Mouse (Mus musculus) brain, embryonic 14.5 days (tissue): ENCODE results near the gene Optn. TPM values are rescaled to one million over a fixed set of nuclear protein-coding genes. Genes with fewer than 3 reads are reported as not detected.

ENCODE experiments used
- DNase-seq: peaks from one replicate; pipeline ENCODE4 v3.0.0-alpha.2; 2011; ENCODE audit warnings: low read depth
- CTCF ChIP-seq: fragments of 200-500 bp; IDR thresholded peaks from 2 replicates; pipeline ENCODE4 v1.5.1; 2012; ENCODE audit warnings: inconsistent platforms, mild to moderate bottlenecking, moderate library complexity, borderline replicate concordance; ENCODE audit not compliant: insufficient read depth, insufficient read length; ENCODE audit errors: extremely low read depth
- POLR2A ChIP-seq: fragments of 200-500 bp; IDR thresholded peaks from 2 replicates; pipeline ENCODE4 v1.6.1; 2012; ENCODE audit warnings: mild to moderate bottlenecking, inconsistent platforms, borderline replicate concordance; ENCODE audit not compliant: poor library complexity, insufficient read depth, insufficient read length, severe bottlenecking; ENCODE audit errors: extremely low read depth
- polyA plus RNA-seq: library from polyadenylated mRNA; depleted of rRNA; stranded (reverse); fragments of >200 nt; gene quantifications from 2 replicates; pipeline ENCODE4 v1.2.3, GENCODE M21; 2012

Gene Optn
- polyA plus RNA-seq, 1 experiment: 5.7 TPM

DNA sequence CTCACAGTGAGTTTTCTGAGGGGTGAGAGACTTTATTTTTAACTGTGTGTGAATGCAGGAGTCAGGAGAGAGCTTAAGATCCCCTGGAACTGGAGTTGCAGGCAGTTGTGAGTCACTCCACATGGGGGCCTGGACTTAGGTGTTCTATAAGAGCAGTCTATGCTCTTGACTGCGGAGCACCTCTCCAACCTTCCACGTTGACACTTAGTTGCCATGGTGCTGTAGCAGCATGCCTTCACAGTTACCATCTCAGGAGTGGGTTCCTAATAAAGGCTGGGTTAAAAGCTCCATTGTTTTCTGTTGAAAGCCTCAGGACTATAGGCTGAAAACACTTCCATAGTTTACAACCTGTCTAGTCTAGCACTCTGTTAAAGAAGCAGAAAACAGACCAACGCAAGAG, 26.5 kb downstream of the Optn start:
- no peak for DNase-seq
- TF ChIP-seq CTCF: no peak

DNA sequence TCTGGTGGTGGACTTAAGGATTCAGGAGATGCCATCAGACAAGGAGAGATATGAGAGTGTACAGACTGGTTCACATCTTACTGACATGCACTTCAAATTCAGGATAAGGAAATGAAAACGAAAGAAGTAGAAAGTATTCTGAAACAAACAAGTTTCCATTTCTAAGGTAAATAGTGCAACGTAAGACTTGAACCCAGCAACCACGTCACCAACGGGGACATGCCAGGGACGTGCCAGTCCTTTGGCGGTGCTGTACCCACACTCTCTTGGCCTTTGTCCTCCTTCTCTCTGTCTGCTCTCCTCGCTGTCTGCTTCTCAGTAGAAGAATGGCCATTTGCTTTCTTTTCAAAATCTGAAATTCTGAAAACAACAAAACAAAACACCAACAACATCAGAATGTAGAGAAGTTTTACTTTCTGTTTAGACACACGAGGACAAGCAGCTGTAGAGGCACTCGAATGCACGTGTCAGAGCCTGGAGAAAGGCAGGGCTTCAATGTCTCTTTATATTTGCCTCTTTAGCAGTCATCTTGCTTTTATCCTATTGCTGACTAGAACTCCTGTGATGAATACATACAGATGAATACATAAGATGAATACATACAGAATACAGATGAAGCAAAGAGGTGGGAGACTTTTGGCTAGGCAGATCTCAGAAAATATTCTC, 27.3 kb downstream of the Optn start:
- DNase-seq: no peak

DNA sequence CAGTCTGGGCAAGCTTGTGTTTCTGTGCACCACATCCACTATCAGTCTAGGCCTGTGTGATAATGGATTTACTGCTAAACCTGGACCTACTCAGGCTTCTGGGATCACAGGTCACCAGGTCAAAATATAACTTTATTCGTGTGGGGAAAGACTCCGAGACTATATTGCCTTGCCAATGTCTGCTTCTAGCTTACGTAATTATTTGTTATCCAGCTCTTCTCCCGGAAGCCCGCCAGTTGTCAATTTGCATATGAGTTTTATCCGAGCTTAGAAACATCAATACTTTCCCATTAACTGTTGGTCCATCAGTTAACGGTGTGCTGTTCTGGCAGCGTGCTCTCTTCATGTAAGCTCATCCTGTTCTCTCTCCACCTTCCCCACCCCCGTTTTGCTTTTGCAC, 28.6 kb downstream of the Optn start:
- no peak for DNase-seq

More for the DNA sequence above, 27.3 kb downstream of the Optn start:
- no peak for TF ChIP-seq POLR2A
- TF ChIP-seq CTCF: no peak

DNA sequence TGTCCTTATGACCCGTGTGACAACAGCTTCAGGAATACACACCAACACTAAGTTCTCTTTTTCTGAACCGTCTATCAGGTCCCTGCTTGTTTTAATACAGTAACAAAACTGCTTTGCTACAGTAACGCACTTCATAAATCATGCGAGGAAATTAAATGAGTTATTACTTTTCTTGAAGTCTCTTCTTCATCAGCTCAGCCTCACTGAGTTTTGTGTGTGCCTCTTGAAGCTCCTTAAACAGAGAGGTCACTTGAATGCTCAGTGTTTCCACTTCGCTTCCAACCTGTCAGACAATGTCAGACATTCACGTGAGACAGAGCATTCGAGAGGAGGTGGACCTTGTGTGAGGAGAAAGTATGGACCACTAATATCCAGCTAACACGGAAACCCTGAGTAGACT, 29.1 kb downstream of the Optn start:
- DNase-seq: no peak
- TF ChIP-seq CTCF: no peak
- TF ChIP-seq POLR2A: no peak

More for the DNA sequence above, 28.6 kb downstream of the Optn start:
- no peak for TF ChIP-seq CTCF
- TF ChIP-seq POLR2A: no peak

DNA sequence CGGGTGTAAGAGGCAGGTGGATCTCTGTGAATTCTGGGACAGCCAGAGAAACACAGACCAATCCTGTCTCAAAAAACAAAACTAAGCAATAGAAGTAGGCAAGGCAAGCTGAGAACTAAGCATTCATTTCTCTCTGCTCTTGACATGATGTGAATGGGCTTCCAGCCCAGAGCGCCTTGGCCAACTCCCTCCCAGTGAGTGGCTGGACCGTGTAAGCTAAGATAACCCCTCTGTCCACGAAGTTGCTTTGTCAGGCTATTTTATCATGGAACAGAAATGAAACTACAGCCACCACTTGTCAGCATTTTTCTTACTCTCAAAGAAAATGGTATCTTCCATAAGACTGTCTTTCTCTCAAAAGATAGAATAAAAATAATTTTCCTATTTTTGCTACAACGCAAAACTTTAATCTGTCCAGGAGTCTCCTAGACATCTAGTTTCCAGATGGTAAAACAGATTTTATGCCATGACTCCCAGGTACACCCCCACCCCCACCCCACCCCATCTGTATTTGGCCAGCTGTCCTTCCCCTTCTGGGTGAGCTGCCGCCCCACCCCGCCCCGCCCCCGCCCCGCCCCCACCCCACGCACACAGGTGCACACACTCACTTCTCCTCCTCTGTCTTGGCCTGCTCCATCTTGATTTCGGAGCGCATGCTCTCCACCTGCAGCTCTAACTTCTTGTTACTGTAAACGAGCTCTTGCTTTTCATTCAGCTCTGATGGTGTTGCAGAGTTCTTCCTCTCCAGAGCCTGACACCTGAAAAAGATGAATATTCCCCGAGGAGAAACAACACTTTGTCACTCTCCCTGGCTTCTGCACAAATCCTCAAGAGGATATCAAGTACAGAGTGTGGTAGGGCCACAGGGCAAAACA, 30.1 kb downstream of the Optn start:
- no peak for DNase-seq
- TF ChIP-seq CTCF (no peak), POLR2A (no peak)

DNA sequence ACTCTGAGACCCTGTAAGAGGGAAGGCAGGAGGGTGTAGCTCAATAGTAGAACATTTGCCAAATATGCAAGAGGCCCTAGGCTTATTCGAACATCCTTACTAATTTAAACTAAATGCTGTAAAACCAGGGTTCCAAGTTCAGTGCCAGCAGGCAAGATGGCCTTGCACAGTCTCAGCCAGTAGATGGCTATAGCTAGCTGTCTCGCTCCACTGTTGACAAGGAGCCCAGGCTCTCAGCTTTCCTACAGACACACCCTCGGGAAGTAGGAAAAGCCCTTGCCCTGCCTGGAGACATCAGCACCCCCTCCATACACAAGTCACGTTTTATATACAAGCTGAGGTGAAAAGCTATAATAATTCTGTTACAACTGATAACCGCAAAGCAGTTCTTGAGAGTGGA, 31.2 kb downstream of the Optn start:
- TF ChIP-seq CTCF (no peak), POLR2A (no peak)
- no peak for DNase-seq

DNA sequence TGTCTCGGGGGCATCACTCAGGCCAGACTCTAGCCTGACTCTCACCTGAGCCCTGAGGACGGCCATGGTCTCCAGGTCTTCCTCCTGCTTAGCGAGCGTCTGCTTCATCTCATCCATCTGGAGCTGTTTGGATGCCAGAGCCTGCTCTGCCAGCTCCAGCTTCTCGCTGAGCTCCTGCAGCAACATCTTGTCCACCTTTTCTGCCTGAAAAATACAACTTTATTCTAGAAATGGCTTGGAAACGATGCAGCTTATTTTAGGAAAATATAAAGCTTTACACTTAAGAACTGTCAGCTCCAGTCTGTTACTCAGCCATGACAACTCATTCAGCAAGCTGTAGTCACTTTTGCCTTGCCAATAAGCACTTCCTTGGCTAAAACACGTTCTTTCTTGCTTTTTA, 32.6 kb downstream of the Optn start:
- peak; percentile 39 for DNase-seq
- TF ChIP-seq CTCF (no peak), POLR2A (no peak)

DNA sequence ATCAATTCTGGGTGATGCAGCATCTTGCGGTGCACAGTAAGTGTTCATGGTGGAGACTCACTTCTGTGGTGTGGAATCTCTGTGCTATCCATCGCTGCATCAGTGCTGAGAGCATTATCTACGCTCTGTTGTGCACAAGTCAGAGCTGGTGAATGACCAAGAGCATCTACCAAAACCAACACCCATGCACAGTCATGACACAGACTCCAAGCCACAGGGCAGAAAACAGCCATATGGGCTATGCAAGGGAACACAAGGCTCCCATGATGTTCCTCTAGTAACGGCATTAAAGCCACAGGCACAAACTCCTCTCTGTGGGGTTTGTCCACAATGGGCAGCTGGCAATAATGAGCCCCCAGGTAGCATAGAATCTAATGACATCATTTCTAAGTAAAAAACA, 34.0 kb downstream of the Optn start:
- DNase-seq: no peak
- TF ChIP-seq POLR2A: no peak
- no peak for TF ChIP-seq CTCF

DNA sequence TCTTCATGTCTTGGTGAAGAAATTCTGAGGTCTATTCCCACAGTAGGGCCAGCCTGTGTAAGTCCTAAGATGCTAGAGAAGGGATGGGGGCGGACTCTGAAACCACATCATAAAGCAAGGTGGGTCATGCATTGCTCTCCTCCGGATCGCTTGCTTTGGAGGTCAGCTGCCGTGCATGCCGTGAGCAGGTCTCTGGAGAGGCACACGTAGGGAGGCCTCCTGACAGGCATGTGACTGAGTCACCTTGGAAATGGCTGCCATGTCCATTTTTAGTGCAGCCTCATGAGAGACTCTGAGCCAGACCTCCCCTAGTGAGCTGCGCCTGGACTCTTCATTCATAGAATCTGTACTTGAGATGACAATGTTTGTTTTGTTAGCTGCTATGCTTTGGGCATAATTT, 35.8 kb downstream of the Optn start:
- TF ChIP-seq CTCF (no peak), POLR2A (no peak)
- DNase-seq: no peak

DNA sequence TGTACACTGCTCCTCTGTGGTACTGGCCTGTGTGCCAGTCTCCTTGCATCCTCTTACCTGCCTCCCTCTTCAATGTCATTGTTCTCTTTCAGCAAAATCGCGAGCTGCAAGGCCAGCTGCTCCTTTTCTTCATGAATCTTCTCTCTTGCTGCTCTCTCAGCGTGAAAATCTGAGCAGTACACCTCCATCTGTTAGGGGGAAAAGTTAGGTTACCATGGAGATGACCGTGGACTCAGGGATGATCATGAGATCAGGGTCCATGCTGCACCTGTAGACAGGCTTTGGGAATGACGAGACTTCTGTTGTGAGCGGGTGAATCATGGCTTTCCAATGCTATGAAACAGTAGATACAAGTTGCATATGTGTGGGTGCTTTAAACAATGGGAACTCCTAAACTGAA, 36.8 kb downstream of the Optn start:
- TF ChIP-seq CTCF: no peak
- no peak for TF ChIP-seq POLR2A
- DNase-seq: no peak

DNA sequence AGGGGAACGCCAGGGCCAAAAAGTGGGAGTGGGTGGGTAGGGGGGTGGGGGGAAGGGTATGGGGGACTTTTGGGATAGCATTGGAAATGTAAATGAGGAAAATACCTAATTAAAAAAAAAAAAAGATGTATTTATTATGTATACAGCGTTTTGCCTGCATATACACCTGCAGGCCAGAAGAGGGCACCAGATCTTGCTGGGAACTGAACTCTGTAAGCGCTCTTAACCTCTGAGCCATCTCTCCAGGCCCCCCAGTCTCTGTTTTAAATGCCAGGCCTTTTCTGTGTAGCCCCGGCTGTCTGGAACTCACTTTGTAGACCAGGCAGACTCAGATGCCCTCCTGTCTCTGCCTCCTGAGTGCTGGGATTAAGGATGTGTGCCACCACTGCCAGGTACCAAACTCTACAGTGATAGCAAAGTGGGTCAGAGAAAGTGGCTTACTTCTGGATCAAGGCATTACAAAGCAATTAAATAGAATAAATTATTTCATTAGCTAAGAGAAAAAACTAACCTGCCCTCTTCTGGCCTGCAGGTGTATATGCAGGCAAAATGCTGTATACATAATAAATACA, 38.6 kb downstream of the Optn start:
- no peak for TF ChIP-seq POLR2A
- peak; percentile 42; the same call in 1 of the 2 replicates for TF ChIP-seq CTCF
- DNase-seq: no peak
